Mouse (Mus musculus): ENCODE measurements around the gene Olfr1263. TPM values are rescaled to one million over a fixed set of nuclear protein-coding genes. Genes with fewer than 3 reads are reported as not detected.

Olfr1263 gene
- not detected in 2 replicates for polyA plus RNA-seq (2015; fragmentation: Nextera tagmentation; extraction: Ambion mirVana)

GRCm38 (mm10) chr2:90011831-90012230, at the start of gene Olfr1263:
TSS of gene Olfr1263 (plus strand) at chr2:90012131.
- Histone ChIP-seq H3K9ac (ENCODE audit: low read length) (no peak within 1 kb of the TSS), H3K9me3 (replicated peaks; ENCODE audit: control insufficient read depth, low read length) (no peaks in the 10 kb centered on the region), H3K4me1 (ENCODE audit: control insufficient read depth, insufficient read depth, low read length) (no peaks in the 10 kb centered on the region), H3K27me3 (ENCODE audit: control insufficient read depth, insufficient read depth, low read length) (no peaks in the 10 kb centered on the region), H3K4me2 (ENCODE audit: low read depth, low read length) (no peak within 1 kb of the TSS), H3K27ac (ENCODE audit: low read length) (no peak within 1 kb of the TSS), H3K4me3 (replicated peaks; ENCODE audit: low read length) (no peak within 1 kb of the TSS), H3K36me3 (ENCODE audit: control insufficient read depth, insufficient read depth, low read length) (no peaks in the 10 kb centered on the region)
- no peak for ATAC-seq (ENCODE audit: insufficient read depth, low FRiP score)
- WGBS: 71% methylated on average over 2 of the region's 2 CpGs

GRCm38 (mm10) chr2:89974184-89974583, 37.7 kb upstream of the Olfr1263 start, which contains the start of gene Olfr1260:
TSS of gene Olfr1260 (plus strand) at chr2:89974340.
- WGBS: 46% methylated on average over 2 of the region's 2 CpGs
- Histone ChIP-seq H3K27ac (ENCODE audit: low read length) (no peak within 1 kb of the TSS), H3K9ac (ENCODE audit: low read length) (no peak within 1 kb of the TSS), H3K27me3 (ENCODE audit: control insufficient read depth, insufficient read depth, low read length) (no peaks in the 10 kb centered on the region), H3K36me3 (ENCODE audit: control insufficient read depth, insufficient read depth, low read length) (no peaks in the 10 kb centered on the region), H3K9me3 (replicated peaks; ENCODE audit: control insufficient read depth, low read length) (no peaks in the 10 kb centered on the region), H3K4me3 (replicated peaks; ENCODE audit: low read length) (no peak within 1 kb of the TSS), H3K4me1 (ENCODE audit: control insufficient read depth, insufficient read depth, low read length) (no peaks in the 10 kb centered on the region), H3K4me2 (ENCODE audit: low read depth, low read length) (no peak within 1 kb of the TSS)
- no peak for ATAC-seq (ENCODE audit: insufficient read depth, low FRiP score)

GRCm38 (mm10) chr2:89977709-89978108, 34.2 kb upstream of the Olfr1263 start:
- Histone ChIP-seq H3K36me3 (ENCODE audit: control insufficient read depth, insufficient read depth, low read length) (no peaks in the 10 kb centered on the region), H3K4me3 (replicated peaks; ENCODE audit: low read length) (no peak overlapping the region), H3K9me3 (replicated peaks; ENCODE audit: control insufficient read depth, low read length) (no peaks in the 10 kb centered on the region), H3K4me1 (ENCODE audit: control insufficient read depth, insufficient read depth, low read length) (no peaks in the 10 kb centered on the region), H3K27me3 (ENCODE audit: control insufficient read depth, insufficient read depth, low read length) (no peaks in the 10 kb centered on the region), H3K9ac (ENCODE audit: low read length) (no peak overlapping the region), H3K4me2 (ENCODE audit: low read depth, low read length) (no peak overlapping the region), H3K27ac (ENCODE audit: low read length) (no peak overlapping the region)
- 70% methylated on average over 2 of the region's 2 CpGs for WGBS
- ATAC-seq (ENCODE audit: insufficient read depth, low FRiP score): no peak

GRCm38 (mm10) chr2:89990921-89991320, 21.0 kb upstream of the Olfr1263 start, which contains the start of gene Olfr1261:
TSS of gene Olfr1261 (plus strand) at chr2:89991221.
- Histone ChIP-seq H3K36me3 (ENCODE audit: control insufficient read depth, insufficient read depth, low read length) (no peaks in the 10 kb centered on the region), H3K27me3 (ENCODE audit: control insufficient read depth, insufficient read depth, low read length) (no peaks in the 10 kb centered on the region), H3K9ac (ENCODE audit: low read length) (no peak within 1 kb of the TSS), H3K4me3 (replicated peaks; ENCODE audit: low read length) (no peak within 1 kb of the TSS), H3K4me1 (ENCODE audit: control insufficient read depth, insufficient read depth, low read length) (no peaks in the 10 kb centered on the region), H3K9me3 (replicated peaks; ENCODE audit: control insufficient read depth, low read length) (no peaks in the 10 kb centered on the region), H3K4me2 (ENCODE audit: low read depth, low read length) (no peak within 1 kb of the TSS), H3K27ac (ENCODE audit: low read length) (no peak within 1 kb of the TSS)
- ATAC-seq (ENCODE audit: insufficient read depth, low FRiP score): no peak

- Histone ChIP-seq H3K36me3 (ENCODE audit: control insufficient read depth, insufficient read depth, low read length) (no peaks in the 10 kb centered on the region), H3K4me3 (replicated peaks; ENCODE audit: low read length) (no peak within 1 kb of the TSS), H3K27ac (ENCODE audit: low read length) (no peak within 1 kb of the TSS), H3K4me2 (ENCODE audit: low read depth, low read length) (no peak within 1 kb of the TSS), H3K4me1 (ENCODE audit: control insufficient read depth, insufficient read depth, low read length) (no peaks in the 10 kb centered on the region), H3K9me3 (replicated peaks; ENCODE audit: control insufficient read depth, low read length) (no peaks in the 10 kb centered on the region), H3K9ac (ENCODE audit: low read length) (no peak within 1 kb of the TSS), H3K27me3 (ENCODE audit: control insufficient read depth, insufficient read depth, low read length) (no peaks in the 10 kb centered on the region)
- no peak for ATAC-seq (ENCODE audit: insufficient read depth, low FRiP score)
Observed at GRCm38 (mm10) chr2:89999845-90000244, 12.1 kb upstream of the Olfr1263 start, which contains the start of gene Olfr1262. TSS of gene Olfr1262 (plus strand) at chr2:90000145.

GRCm38 (mm10) chr2:90025477-90025876, 13.5 kb downstream of the Olfr1263 start, which contains the start of gene Olfr1264:
TSS of gene Olfr1264 (minus strand) at chr2:90025577.
- Histone ChIP-seq H3K9ac (ENCODE audit: low read length) (no peak within 1 kb of the TSS), H3K4me2 (ENCODE audit: low read depth, low read length) (no peak within 1 kb of the TSS), H3K4me1 (ENCODE audit: control insufficient read depth, insufficient read depth, low read length) (no peaks in the 10 kb centered on the region), H3K9me3 (replicated peaks; ENCODE audit: control insufficient read depth, low read length) (no peaks in the 10 kb centered on the region), H3K36me3 (ENCODE audit: control insufficient read depth, insufficient read depth, low read length) (no peaks in the 10 kb centered on the region), H3K27ac (ENCODE audit: low read length) (no peak within 1 kb of the TSS), H3K27me3 (ENCODE audit: control insufficient read depth, insufficient read depth, low read length) (no peaks in the 10 kb centered on the region), H3K4me3 (replicated peaks; ENCODE audit: low read length) (no peak within 1 kb of the TSS)
- 68% methylated on average over 2 of the region's 2 CpGs for WGBS
- ATAC-seq (ENCODE audit: insufficient read depth, low FRiP score): no peak

GRCm38 (mm10) chr2:90035037-90035436, 23.1 kb downstream of the Olfr1263 start, which contains the start of gene Olfr1265:
TSS of gene Olfr1265 (plus strand) at chr2:90035337.
- ATAC-seq (ENCODE audit: insufficient read depth, low FRiP score): no peak
- H3K36me3 ChIP-seq (ENCODE audit: control insufficient read depth, insufficient read depth, low read length): no peaks in the 10 kb centered on the region
- no peaks in the 10 kb centered on the region for H3K4me1 ChIP-seq (ENCODE audit: control insufficient read depth, insufficient read depth, low read length)
- no peaks in the 10 kb centered on the region for H3K9me3 ChIP-seq (replicated peaks; ENCODE audit: control insufficient read depth, low read length)
- H3K27me3 ChIP-seq (ENCODE audit: control insufficient read depth, insufficient read depth, low read length): no peaks in the 10 kb centered on the region
- H3K27ac ChIP-seq (ENCODE audit: low read length): no peak within 1 kb of the TSS
- no peak within 1 kb of the TSS for H3K4me3 ChIP-seq (replicated peaks; ENCODE audit: low read length)
- no peak within 1 kb of the TSS for H3K4me2 ChIP-seq (ENCODE audit: low read depth, low read length)
- H3K9ac ChIP-seq (ENCODE audit: low read length): no peak within 1 kb of the TSS

- no peaks in the 10 kb centered on the region for H3K27me3 ChIP-seq (ENCODE audit: control insufficient read depth, insufficient read depth, low read length)
- no peak for ATAC-seq (ENCODE audit: insufficient read depth, low FRiP score)
Observed at GRCm38 (mm10) chr2:90063494-90063893, 51.6 kb downstream of the Olfr1263 start, which contains the start of gene Olfr140. TSS of gene Olfr140 (minus strand) at chr2:90063594.

More at GRCm38 (mm10) chr2:90063494-90063893, 51.6 kb downstream of the Olfr1263 start, which contains the start of gene Olfr140:
- no peak within 1 kb of the TSS for H3K27ac ChIP-seq (ENCODE audit: low read length)
- no peak within 1 kb of the TSS for H3K9ac ChIP-seq (ENCODE audit: low read length)
- no peak within 1 kb of the TSS for H3K4me2 ChIP-seq (ENCODE audit: low read depth, low read length)
- no peaks in the 10 kb centered on the region for H3K4me1 ChIP-seq (ENCODE audit: control insufficient read depth, insufficient read depth, low read length)
- no peak within 1 kb of the TSS for H3K4me3 ChIP-seq (replicated peaks; ENCODE audit: low read length)
- no peaks in the 10 kb centered on the region for H3K9me3 ChIP-seq (replicated peaks; ENCODE audit: control insufficient read depth, low read length)
- no peaks in the 10 kb centered on the region for H3K36me3 ChIP-seq (ENCODE audit: control insufficient read depth, insufficient read depth, low read length)
